Mouse (Mus musculus): ENCODE results near the gene Mmp25. TPM values are rescaled to one million over a fixed set of nuclear protein-coding genes. Genes with fewer than 3 reads are reported as not detected.
"Not testable (repeated sequence)": the region's sequence is repeated elsewhere in the genome, so short reads cannot be mapped to it uniquely, and the experiment has no call there.

Gene Mmp25
- polyA plus RNA-seq, 1 experiment from 2014 or later, result 0.41 TPM

DNA sequence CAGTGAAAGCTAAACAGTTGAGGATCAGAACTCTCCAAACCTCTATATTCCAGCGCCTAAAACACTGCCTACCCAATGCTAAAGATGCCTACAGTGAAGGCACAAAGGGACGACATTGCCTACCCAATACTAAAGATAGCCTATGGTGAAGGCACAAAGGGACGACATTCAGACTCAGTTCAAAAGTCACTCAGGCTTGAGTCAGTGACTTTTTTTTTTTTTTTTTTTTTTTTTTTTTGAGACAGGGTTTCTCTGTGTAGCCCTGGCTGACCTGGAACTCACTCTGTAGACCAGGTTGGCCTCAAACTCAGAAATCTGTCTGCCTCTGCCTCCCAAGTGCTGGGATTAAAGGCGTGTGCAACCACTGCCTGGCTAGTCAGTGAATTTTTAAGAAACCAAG is 49.9 kb downstream of the Mmp25 start:
- WGBS, result 84% methylated on average over 4 of the region's 4 CpGs
- H3K9me3 ChIP-seq; H3K4me3 ChIP-seq; ATAC-seq (ENCODE audit: borderline replicate concordance, extremely low read depth, low FRiP score, low TSS enrichment); H3K36me3 ChIP-seq; H3K4me2 ChIP-seq; H3K9ac ChIP-seq; H3K27ac ChIP-seq; H3K27me3 ChIP-seq: not testable (repeated sequence)
- peaks cover 19% of the 10 kb centered on the region for H3K4me1 ChIP-seq

- peak overlapping the region; percentile 73 for H3K4me2 ChIP-seq
- peaks cover 6% of the 10 kb centered on the region for H3K4me1 ChIP-seq
- peak; percentile 63; the same call in 1 of the 2 replicates for ATAC-seq (ENCODE audit: borderline replicate concordance, extremely low read depth, low FRiP score, low TSS enrichment)
- H3K27me3 ChIP-seq, result no peaks in the 10 kb centered on the region
- no peaks in the 10 kb centered on the region for H3K36me3 ChIP-seq
- H3K9me3 ChIP-seq, result no peaks in the 10 kb centered on the region
- WGBS, result 10% methylated on average over 13 of the region's 13 CpGs
- peak overlapping the region; percentile 44 for H3K4me3 ChIP-seq
- H3K9ac ChIP-seq, result peak overlapping the region; percentile 61
- H3K27ac ChIP-seq, result peak overlapping the region; percentile 78
Observed at GRCm38 (mm10) chr17:23592926-23593300, 52.2 kb downstream of the Mmp25 start.

DNA sequence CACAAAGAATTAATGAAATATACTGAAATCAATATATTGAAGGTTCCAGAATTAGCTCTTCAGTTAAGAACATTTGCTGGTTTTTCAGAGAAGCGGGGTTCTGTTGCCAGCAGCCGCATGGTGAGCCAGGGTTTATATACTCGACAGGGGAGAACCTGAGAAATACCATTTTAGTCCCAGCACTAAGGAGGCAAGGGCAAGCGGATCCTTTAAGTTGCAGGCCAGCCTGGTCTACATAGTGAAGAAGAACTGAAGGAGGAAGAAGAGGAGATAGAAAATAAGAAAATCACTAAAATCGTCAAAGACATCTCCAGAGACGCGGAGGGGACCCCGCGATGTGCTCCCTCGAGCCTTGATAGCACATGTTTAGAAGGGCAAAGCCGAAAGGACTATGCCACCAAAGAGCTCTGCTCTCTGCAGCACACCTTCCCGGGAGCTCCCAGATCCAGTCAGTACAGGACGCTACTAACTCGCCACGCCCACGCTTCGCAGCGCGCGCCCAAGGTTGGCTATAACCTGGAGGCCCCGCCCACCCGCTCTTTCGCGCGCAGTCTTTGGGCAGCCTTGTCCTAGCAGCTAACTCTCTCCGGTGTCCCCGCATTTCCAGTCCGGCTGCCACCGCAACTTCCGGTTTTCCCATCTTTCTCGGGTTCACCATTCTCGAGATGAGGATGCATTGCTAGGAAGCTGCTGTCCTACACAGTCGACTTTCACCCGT is 52.7 kb downstream of the Mmp25 start:
- Histone ChIP-seq H3K9me3 (no peaks in the 10 kb centered on the region), H3K36me3 (no peaks in the 10 kb centered on the region), H3K4me2 (peak overlapping the region; percentile 73), H3K9ac (peak overlapping the region; percentile 61), H3K4me3 (peak overlapping the region; percentile 44), H3K27ac (peak overlapping the region; percentile 78), H3K27me3 (no peaks in the 10 kb centered on the region), H3K4me1 (peaks cover 6% of the 10 kb centered on the region)
- 6% methylated on average over 34 of the region's 34 CpGs for WGBS
- peak; percentile 99 for ATAC-seq (ENCODE audit: borderline replicate concordance, extremely low read depth, low FRiP score, low TSS enrichment)

DNA sequence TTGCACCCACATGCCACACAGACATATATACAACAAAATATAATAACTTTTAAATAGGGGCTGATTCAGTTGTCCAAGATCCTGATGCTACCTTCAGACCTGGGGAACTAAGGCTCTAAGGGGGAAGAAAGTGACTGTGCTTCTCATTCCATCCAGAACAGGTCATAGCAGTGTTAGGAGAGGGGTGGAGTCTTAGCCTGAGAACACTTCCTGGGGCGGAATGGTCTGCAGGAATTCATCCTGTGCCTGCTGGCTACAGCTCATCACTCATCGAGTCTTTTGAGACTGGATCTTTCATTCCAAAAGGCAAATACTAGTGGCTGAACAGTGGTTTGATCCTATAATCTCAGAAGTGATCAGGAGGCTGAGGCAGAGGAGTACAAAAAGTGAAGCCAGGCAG is 57.8 kb downstream of the Mmp25 start:
- Histone ChIP-seq H3K4me2 (no peak overlapping the region), H3K27ac (no peak overlapping the region), H3K9ac (no peak overlapping the region), H3K27me3 (no peaks in the 10 kb centered on the region), H3K9me3 (no peaks in the 10 kb centered on the region), H3K4me1 (peaks cover 24% of the 10 kb centered on the region), H3K4me3 (no peak overlapping the region), H3K36me3 (no peaks in the 10 kb centered on the region)
- ATAC-seq (ENCODE audit: borderline replicate concordance, extremely low read depth, low FRiP score, low TSS enrichment), result no peak
- 46% methylated on average over 2 of the region's 2 CpGs for WGBS

DNA sequence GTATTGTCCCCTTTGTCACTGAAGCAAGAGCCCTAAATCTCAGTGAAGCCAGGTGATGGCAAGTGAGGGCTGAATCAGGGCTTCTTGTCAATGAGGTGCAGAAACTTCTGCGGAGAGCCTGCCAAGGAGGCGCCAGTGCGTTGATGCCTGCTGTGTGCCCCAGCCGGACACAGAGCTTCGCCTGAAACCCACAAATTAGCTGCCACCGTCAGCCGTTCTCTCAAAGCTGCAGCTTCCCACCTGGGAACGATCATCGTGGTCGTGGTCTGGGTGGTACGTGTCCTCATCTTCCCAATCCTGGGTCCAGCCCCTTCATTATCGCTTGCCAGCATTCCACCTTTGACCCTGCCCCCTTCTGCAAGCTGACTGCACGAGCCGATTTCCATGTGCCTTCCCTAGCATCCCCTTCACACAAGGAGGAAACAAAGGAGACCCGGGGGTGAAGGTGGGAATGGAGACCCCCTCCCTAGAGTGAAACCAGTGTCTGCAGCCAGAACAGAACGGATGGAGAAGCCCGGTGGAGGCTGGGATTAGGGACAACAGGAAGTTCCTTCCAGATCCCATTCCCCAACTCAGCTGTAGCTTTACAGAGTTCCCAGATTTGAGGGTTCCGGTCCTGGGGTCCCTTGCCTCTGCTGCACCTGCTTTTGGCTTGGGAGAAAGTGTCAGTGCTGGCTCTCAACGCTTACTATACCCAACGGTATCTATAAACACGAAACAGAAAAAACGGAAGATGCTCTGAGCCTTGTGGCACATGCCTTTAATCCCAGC is 59.2 kb downstream of the Mmp25 start:
- under 1% methylated on average over 22 of the region's 22 CpGs for WGBS
- Histone ChIP-seq H3K4me2 (peak overlapping the region; percentile 79), H3K9me3 (no peaks in the 10 kb centered on the region), H3K9ac (peak overlapping the region; percentile 67), H3K4me1 (peaks cover 20% of the 10 kb centered on the region), H3K36me3 (peaks cover 8% of the 10 kb centered on the region), H3K27ac (no peak overlapping the region), H3K4me3 (peak overlapping the region; percentile 67), H3K27me3 (no peaks in the 10 kb centered on the region)
- peak; percentile 85 for ATAC-seq (ENCODE audit: borderline replicate concordance, extremely low read depth, low FRiP score, low TSS enrichment)

- 0 out of 2 replicates have a peak, but pooled peaks have one; percentile 17 for ATAC-seq (ENCODE audit: borderline replicate concordance, extremely low read depth, low FRiP score, low TSS enrichment)
- Histone ChIP-seq H3K9me3 (no peaks in the 10 kb centered on the region), H3K9ac (peak overlapping the region; percentile 67; the same call in 1 of the 2 replicates), H3K4me1 (peaks cover 20% of the 10 kb centered on the region), H3K4me3 (peak overlapping the region; percentile 67), H3K27ac (no peak overlapping the region), H3K36me3 (peaks cover 19% of the 10 kb centered on the region), H3K4me2 (peak overlapping the region; percentile 79), H3K27me3 (no peaks in the 10 kb centered on the region)
- WGBS, result 78% methylated on average over 7 of the region's 8 CpGs
Observed at GRCm38 (mm10) chr17:23584786-23585185, 60.3 kb downstream of the Mmp25 start.

Other genes starting within 250 kb of the Mmp25 start
- gene Vmn2r117, start 165.6 kb downstream of the Mmp25 start, polyA plus RNA-seq (2015; fragmentation: Nextera tagmentation; extraction: Ambion mirVana), result not detected in 2 replicates
- 20.9 and 21.5 TPM in 2 replicates for gene Zfp213, start 81.0 kb downstream of the Mmp25 start, polyA plus RNA-seq (2015; fragmentation: Nextera tagmentation; extraction: Ambion mirVana)
- 15.0 and 15.3 TPM in 2 replicates for gene Zfp13, start 45.8 kb downstream of the Mmp25 start, polyA plus RNA-seq (2015; fragmentation: Nextera tagmentation; extraction: Ambion mirVana)
- gene Zscan10, start 44.4 kb downstream of the Mmp25 start, polyA plus RNA-seq (2015; fragmentation: Nextera tagmentation; extraction: Ambion mirVana), result 0.18 and 0.40 TPM in 2 replicates
- 3.5 and 4.0 TPM in 2 replicates for gene Bicdl2, start 15.2 kb upstream of the Mmp25 start, polyA plus RNA-seq (2015; fragmentation: Nextera tagmentation; extraction: Ambion mirVana)
- gene Hcfc1r1, start 28.3 kb upstream of the Mmp25 start, polyA plus RNA-seq (2015; fragmentation: Nextera tagmentation; extraction: Ambion mirVana), result 59.5 and 64.5 TPM in 2 replicates
- 48.3 and 49.1 TPM in 2 replicates for gene Thoc6, start 28.6 kb upstream of the Mmp25 start, polyA plus RNA-seq (2015; fragmentation: Nextera tagmentation; extraction: Ambion mirVana)
- gene Tnfrsf12a, start 32.2 kb upstream of the Mmp25 start, polyA plus RNA-seq (2015; fragmentation: Nextera tagmentation; extraction: Ambion mirVana), result 26.8 and 28.5 TPM in 2 replicates
- gene Cldn6, start 34.0 kb upstream of the Mmp25 start, polyA plus RNA-seq (2015; fragmentation: Nextera tagmentation; extraction: Ambion mirVana), result 237 and 246 TPM in 2 replicates
- gene Cldn9, start 38.7 kb upstream of the Mmp25 start, polyA plus RNA-seq (2015; fragmentation: Nextera tagmentation; extraction: Ambion mirVana), result 4.4 and 4.8 TPM in 2 replicates
- 0.09 and 0.28 TPM in 2 replicates for gene 1520401A03Rik, start 77.5 kb upstream of the Mmp25 start, polyA plus RNA-seq (2015; fragmentation: Nextera tagmentation; extraction: Ambion mirVana)
- gene Pkmyt1, start 81.1 kb upstream of the Mmp25 start, polyA plus RNA-seq (2015; fragmentation: Nextera tagmentation; extraction: Ambion mirVana), result 61.7 and 68.6 TPM in 2 replicates
- 43.9 and 46.7 TPM in 2 replicates for gene Paqr4, start 95.6 kb upstream of the Mmp25 start, polyA plus RNA-seq (2015; fragmentation: Nextera tagmentation; extraction: Ambion mirVana)
- 0.38 and 1.1 TPM in 2 replicates for gene Kremen2, start 100.6 kb upstream of the Mmp25 start, polyA plus RNA-seq (2015; fragmentation: Nextera tagmentation; extraction: Ambion mirVana)
- gene Flywch1, start 126.3 kb upstream of the Mmp25 start, polyA plus RNA-seq (2015; fragmentation: Nextera tagmentation; extraction: Ambion mirVana), result 70.5 TPM in 2 replicates
- gene Flywch2, start 140.8 kb upstream of the Mmp25 start, polyA plus RNA-seq (2015; fragmentation: Nextera tagmentation; extraction: Ambion mirVana), result 28.4 and 29.1 TPM in 2 replicates
- 416 and 431 TPM in 2 replicates for gene Srrm2, start 145.3 kb upstream of the Mmp25 start, polyA plus RNA-seq (2015; fragmentation: Nextera tagmentation; extraction: Ambion mirVana)
- 927 and 1,006 TPM in 2 replicates for gene Elob, start 183.9 kb upstream of the Mmp25 start, polyA plus RNA-seq (2015; fragmentation: Nextera tagmentation; extraction: Ambion mirVana)
- 0.12 TPM in 1 of 2 replicates, not detected in the other for gene Prss33, start 190.8 kb upstream of the Mmp25 start, polyA plus RNA-seq (2015; fragmentation: Nextera tagmentation; extraction: Ambion mirVana)
- not detected in 2 replicates for gene Prss32, start 198.6 kb upstream of the Mmp25 start, polyA plus RNA-seq (2015; fragmentation: Nextera tagmentation; extraction: Ambion mirVana)
- 1.1 and 1.3 TPM in 2 replicates for gene Prss41, start 198.9 kb upstream of the Mmp25 start, polyA plus RNA-seq (2015; fragmentation: Nextera tagmentation; extraction: Ambion mirVana)
- gene Prss21, start 222.8 kb upstream of the Mmp25 start, polyA plus RNA-seq (2015; fragmentation: Nextera tagmentation; extraction: Ambion mirVana), result not detected in 2 replicates
- gene Dcpp1, start 235.6 kb upstream of the Mmp25 start, polyA plus RNA-seq (2015; fragmentation: Nextera tagmentation; extraction: Ambion mirVana), result 0.71 TPM in 1 of 2 replicates, not detected in the other
- not detected in 2 replicates for gene Dcpp2, start 235.6 kb upstream of the Mmp25 start, polyA plus RNA-seq (2015; fragmentation: Nextera tagmentation; extraction: Ambion mirVana)

Data from lung, embryonic 15.5 days (tissue).